Mouse (Mus musculus) myocyte (in vitro differentiated cells): ENCODE data around the gene Orai2. TPM values are rescaled to one million over a fixed set of nuclear protein-coding genes. Genes with fewer than 3 reads are reported as not detected.
"Not testable (repeated sequence)": the region's sequence is repeated elsewhere in the genome, so short reads cannot be mapped to it uniquely, and the experiment has no call there.

Experiments
- H3K27me3 ChIP-seq: one replicate; pipeline ENCODE4 v1.6.1; 2011; ENCODE audit not compliant: control insufficient read depth, insufficient read depth, insufficient read length
- H3K36me3 ChIP-seq: one replicate; pipeline ENCODE4 v1.6.1; 2011; ENCODE audit not compliant: control insufficient read depth, insufficient read depth
- H3K4me2 ChIP-seq: one replicate; pipeline ENCODE4 v1.6.1; 2011; ENCODE audit warnings: low read depth, control low read depth
- H3K4me3 ChIP-seq: one replicate; pipeline ENCODE4 v1.5.1; 2011; ENCODE audit warnings: mild to moderate bottlenecking, control low read depth, moderate library complexity
- H3K79me2 ChIP-seq: one replicate; pipeline ENCODE4 v1.6.1; 2011; ENCODE audit not compliant: control insufficient read depth, insufficient read depth
- H3ac ChIP-seq: one replicate; pipeline ENCODE4 v1.6.1; 2011; ENCODE audit not compliant: control insufficient read depth, insufficient read length
- CEBPB ChIP-seq: IDR thresholded peaks from 2 replicates; pipeline ENCODE4 v1.6.1; 2011; ENCODE audit warnings: mild to moderate bottlenecking, moderate library complexity; ENCODE audit not compliant: poor library complexity, insufficient read depth, severe bottlenecking
- E2F4 ChIP-seq: IDR thresholded peaks from one replicate; pipeline ENCODE4 v1.6.1; 2011; ENCODE audit warnings: mild to moderate bottlenecking, control low read depth, moderate library complexity; ENCODE audit not compliant: insufficient read depth
- MAX ChIP-seq: IDR thresholded peaks from one replicate; pipeline ENCODE4 v1.6.1; 2011; ENCODE audit warnings: low read depth, mild to moderate bottlenecking, control low read depth
- MYOD1 ChIP-seq, 3 experiments: IDR thresholded peaks; one replicate each; pipeline ENCODE4 v1.6.1; 2011; ENCODE audit warnings: control low read depth in 2 of 3, low read depth in 2 of 3, mild to moderate bottlenecking in 2 of 3, moderate library complexity in 1 of 3; ENCODE audit not compliant: insufficient read length in 2 of 3, control insufficient read depth in 1 of 3
- MYOG ChIP-seq, 3 experiments: IDR thresholded peaks; one replicate each; pipeline ENCODE4 v1.6.1; 2011; ENCODE audit warnings: control low read depth in 2 of 3, low read depth in 2 of 3, mild to moderate bottlenecking in 2 of 3; ENCODE audit not compliant: insufficient read length in 2 of 3, control insufficient read depth in 1 of 3, insufficient read depth in 1 of 3
- POLR2A ChIP-seq: IDR thresholded peaks from one replicate; pipeline ENCODE4 v1.6.1; 2011; ENCODE audit warnings: low read depth, mild to moderate bottlenecking, control low read depth, moderate library complexity; ENCODE audit not compliant: insufficient read length
- POLR2AphosphoS2 ChIP-seq: IDR thresholded peaks from one replicate; pipeline ENCODE4 v1.6.1; 2011; ENCODE audit warnings: low read depth, control low read depth; ENCODE audit not compliant: insufficient read length
- REST ChIP-seq: IDR thresholded peaks from one replicate; pipeline ENCODE4 v1.6.1; 2011; ENCODE audit warnings: mild to moderate bottlenecking, control low read depth, moderate library complexity; ENCODE audit not compliant: insufficient read depth, insufficient read length
- SRF ChIP-seq: IDR thresholded peaks from one replicate; pipeline ENCODE4 v1.6.1; 2011; ENCODE audit warnings: low read depth; ENCODE audit not compliant: control insufficient read depth, insufficient read length
- TCF12 ChIP-seq: IDR thresholded peaks from one replicate; pipeline ENCODE4 v1.6.1; 2011; ENCODE audit warnings: mild to moderate bottlenecking, control low read depth; ENCODE audit not compliant: poor library complexity, insufficient read depth, severe bottlenecking
- TCF3 ChIP-seq: IDR thresholded peaks from one replicate; pipeline ENCODE4 v1.6.1; 2011; ENCODE audit warnings: low read depth, control low read depth; ENCODE audit not compliant: insufficient read length
- USF1 ChIP-seq: IDR thresholded peaks from one replicate; pipeline ENCODE4 v1.6.1; 2011; ENCODE audit warnings: low read depth, mild to moderate bottlenecking, control low read depth, moderate library complexity
- polyA plus RNA-seq: library from polyadenylated mRNA; unstranded; fragments of >200 nt; fragmentation: generic; extraction: Trizol; gene quantifications from one replicate; pipeline ENCODE4 v1.2.1, GENCODE M21; 2012; ENCODE audit warnings: missing spikeins

Gene Orai2
- polyA plus RNA-seq, 1 experiment = 18.2 TPM

GRCm38 (mm10) chr5:136167296-136167695 is 3.2 kb downstream of the Orai2 start:
- TF ChIP-seq MAX (no peak), CEBPB (no peak), MYOG (IDR thresholded peaks at IDR 0.05; ENCODE audit: control insufficient read depth in 1 of 3, insufficient read depth in 1 of 3, insufficient read length in 2 of 3, low read depth in 2 of 3) (no peak), TCF12 (no peak), REST (no peak), TCF3 (no peak), MYOD1 (IDR thresholded peaks at IDR 0.05; ENCODE audit: control insufficient read depth in 1 of 3, insufficient read length in 2 of 3, low read depth in 2 of 3) (no peak), POLR2AphosphoS2 (no peak), E2F4 (no peak), USF1 (no peak), POLR2A (no peak), SRF (no peak)

GRCm38 (mm10) chr5:136165246-136165645 is 5.3 kb downstream of the Orai2 start:
- no peak overlapping the region for H3ac ChIP-seq
- H3K4me2 ChIP-seq = no peak overlapping the region
- no peak overlapping the region for H3K4me3 ChIP-seq
- TF ChIP-seq TCF3 (no peak), POLR2A (no peak), SRF (no peak), MYOG (IDR thresholded peaks at IDR 0.05; ENCODE audit: control insufficient read depth in 1 of 3, insufficient read depth in 1 of 3, insufficient read length in 2 of 3, low read depth in 2 of 3) (no peak), POLR2AphosphoS2 (no peak), REST (no peak), USF1 (no peak), MAX (no peak), E2F4 (no peak), TCF12 (no peak), MYOD1 (IDR thresholded peaks at IDR 0.05; ENCODE audit: control insufficient read depth in 1 of 3, insufficient read length in 2 of 3, low read depth in 2 of 3) (no peak), CEBPB (no peak)
- H3K27me3 ChIP-seq = no peaks in the 10 kb centered on the region
- H3K36me3 ChIP-seq = peaks cover 10% of the 10 kb centered on the region
- peaks cover 10% of the 10 kb centered on the region for H3K79me2 ChIP-seq

More at GRCm38 (mm10) chr5:136167296-136167695, 3.2 kb downstream of the Orai2 start:
- Histone ChIP-seq H3K79me2 (peaks cover 10% of the 10 kb centered on the region), H3K4me3 (no peak overlapping the region), H3K4me2 (no peak overlapping the region), H3K27me3 (no peaks in the 10 kb centered on the region), H3ac (no peak overlapping the region), H3K36me3 (peaks cover 5% of the 10 kb centered on the region)

GRCm38 (mm10) chr5:136163807-136164474 is 6.6 kb downstream of the Orai2 start:
- no peak overlapping the region for H3ac ChIP-seq
- H3K4me2 ChIP-seq = no peak overlapping the region
- H3K36me3 ChIP-seq = peaks cover 10% of the 10 kb centered on the region
- no peak for TF ChIP-seq POLR2AphosphoS2
- TF ChIP-seq TCF3 = no peak
- no peak for TF ChIP-seq SRF
- no peak for TF ChIP-seq E2F4
- no peak for TF ChIP-seq MYOD1 (IDR thresholded peaks at IDR 0.05; ENCODE audit: control insufficient read depth in 1 of 3, insufficient read length in 2 of 3, low read depth in 2 of 3)
- TF ChIP-seq TCF12 = no peak
- no peak for TF ChIP-seq POLR2A
- TF ChIP-seq REST = no peak
- TF ChIP-seq MYOG (IDR thresholded peaks at IDR 0.05; ENCODE audit: control insufficient read depth in 1 of 3, insufficient read depth in 1 of 3, insufficient read length in 2 of 3, low read depth in 2 of 3) = no peak
- H3K79me2 ChIP-seq = peaks cover 4% of the 10 kb centered on the region
- no peaks in the 10 kb centered on the region for H3K27me3 ChIP-seq
- H3K4me3 ChIP-seq = no peak overlapping the region

- H3K79me2 ChIP-seq, H3K36me3 ChIP-seq, H3K4me3 ChIP-seq, H3ac ChIP-seq, H3K27me3 ChIP-seq, H3K4me2 ChIP-seq: not testable (repeated sequence)
These were observed 10.4 kb downstream of the Orai2 start for GRCm38 (mm10) chr5:136160084-136160483.

GRCm38 (mm10) chr5:136155399-136155798 is 15.1 kb downstream of the Orai2 start:
- no peak overlapping the region for H3K4me2 ChIP-seq
- H3K79me2 ChIP-seq = no peaks in the 10 kb centered on the region
- H3K36me3 ChIP-seq = no peaks in the 10 kb centered on the region
- H3K4me3 ChIP-seq = no peak overlapping the region
- H3K27me3 ChIP-seq = no peaks in the 10 kb centered on the region
- TF ChIP-seq REST = no peak
- no peak for TF ChIP-seq USF1
- TF ChIP-seq MYOG (IDR thresholded peaks at IDR 0.05; ENCODE audit: control insufficient read depth in 1 of 3, insufficient read depth in 1 of 3, insufficient read length in 2 of 3, low read depth in 2 of 3) = no peak
- TF ChIP-seq POLR2A = no peak
- TF ChIP-seq MAX = no peak
- no peak for TF ChIP-seq TCF12
- no peak for TF ChIP-seq POLR2AphosphoS2
- TF ChIP-seq SRF = no peak
- no peak for TF ChIP-seq TCF3
- no peak for TF ChIP-seq MYOD1 (IDR thresholded peaks at IDR 0.05; ENCODE audit: control insufficient read depth in 1 of 3, insufficient read length in 2 of 3, low read depth in 2 of 3)
- TF ChIP-seq CEBPB = no peak
- no peak for TF ChIP-seq E2F4
- no peak overlapping the region for H3ac ChIP-seq
